Mouse (Mus musculus) myocyte (in vitro differentiated cells): Measurements from ENCODE around the gene Sfrp2.

Source experiments
- MAX ChIP-seq: IDR thresholded peaks from one replicate; pipeline ENCODE4 v1.6.1; 2011; ENCODE audit warnings: low read depth, mild to moderate bottlenecking, control low read depth
- POLR2A ChIP-seq: IDR thresholded peaks from one replicate; pipeline ENCODE4 v1.6.1; 2011; ENCODE audit warnings: low read depth, mild to moderate bottlenecking, control low read depth, moderate library complexity; ENCODE audit not compliant: insufficient read length
- POLR2AphosphoS2 ChIP-seq: IDR thresholded peaks from one replicate; pipeline ENCODE4 v1.6.1; 2011; ENCODE audit warnings: low read depth, control low read depth; ENCODE audit not compliant: insufficient read length
- TCF12 ChIP-seq: IDR thresholded peaks from one replicate; pipeline ENCODE4 v1.6.1; 2011; ENCODE audit warnings: mild to moderate bottlenecking, control low read depth; ENCODE audit not compliant: poor library complexity, insufficient read depth, severe bottlenecking

- TF ChIP-seq TCF12 (no peak), POLR2A (no peak), MAX (no peak), POLR2AphosphoS2 (no peak)
Observed at GRCm38 (mm10) chr3:83784726-83785125, 18.6 kb downstream of the Sfrp2 start.
